Mouse (Mus musculus) intestine, embryonic 14.5 days (tissue): ENCODE results near the gene Amotl2. TPM values are rescaled to one million over a fixed set of nuclear protein-coding genes. Genes with fewer than 3 reads are reported as not detected.
A peak's percentile ranks its signal among the peaks of the same experiment; 100 is the strongest.

Experiments used
- ATAC-seq: fragments of 200-750 bp; cut with Nextera tagmentation; replicated peaks from 2 replicates; pipeline ENCODE4 v1.8.0; 2017; ENCODE audit warnings: low read depth, moderate number of reproducible peaks, moderate TSS enrichment, moderate library complexity; ENCODE audit not compliant: low FRiP score, low TSS enrichment
- DNase-seq: peaks from one replicate; pipeline ENCODE4 v3.0.0-alpha.2; 2018; ENCODE audit warnings: low spot score
- H3K27ac ChIP-seq: fragments of 300-500 bp; sonication (generic); 2 replicates; pipeline ENCODE4 v1.5.1; 2014; ENCODE audit warnings: low read depth, mild to moderate bottlenecking, control low read depth
- H3K27me3 ChIP-seq: fragments of 300-500 bp; sonication (generic); replicated peaks from 2 replicates; pipeline ENCODE4 v1.6.1; 2014; ENCODE audit warnings: low read length, control low read depth; ENCODE audit not compliant: control insufficient read depth, insufficient read depth
- H3K36me3 ChIP-seq: fragments of 300-500 bp; sonication (generic); 2 replicates; pipeline ENCODE4 v1.6.1; 2014; ENCODE audit warnings: low read length, control low read depth; ENCODE audit not compliant: control insufficient read depth, insufficient read depth
- H3K4me1 ChIP-seq: fragments of 300-500 bp; sonication (generic); replicated peaks from 2 replicates; pipeline ENCODE4 v1.6.1; 2014; ENCODE audit warnings: low read length, control low read depth, mixed read lengths; ENCODE audit not compliant: control insufficient read depth, insufficient read depth
- H3K4me2 ChIP-seq: fragments of 300-500 bp; sonication (generic); 2 replicates; pipeline ENCODE4 v1.6.1; 2014; ENCODE audit warnings: low read length
- H3K4me3 ChIP-seq: fragments of 300-500 bp; sonication (generic); 2 replicates; pipeline ENCODE4 v1.5.1; 2014; ENCODE audit warnings: low read depth, low read length, control low read depth, mixed read lengths
- H3K9ac ChIP-seq: fragments of 300-500 bp; sonication (generic); 2 replicates; pipeline ENCODE4 v1.6.1; 2014; ENCODE audit warnings: mild to moderate bottlenecking, low read length
- H3K9me3 ChIP-seq: fragments of 300-500 bp; sonication (generic); 2 replicates; pipeline ENCODE4 v1.6.1; 2016; ENCODE audit warnings: low read length, control low read depth; ENCODE audit not compliant: control insufficient read depth
- WGBS: fragments of 180-500 bp; shearing (Covaris S2); extraction: QIAGEN DNeasy Blood & Tissue Kit; methylation state at CpG from one replicate; pipeline ENCODE4 v1.1.7; 2014; 5-methylcytosine and 5-hydroxymethylcytosine counted together
- polyA plus RNA-seq: library from polyadenylated mRNA; unstranded; fragments of >200 nt; fragmentation: Nextera tagmentation; extraction: Ambion mirVana; gene quantifications from 2 replicates; pipeline ENCODE4 v1.2.1, GENCODE M21; 2014

The Amotl2 gene
- polyA plus RNA-seq, 1 experiment from 2014 or later: 33.6 TPM

DNA sequence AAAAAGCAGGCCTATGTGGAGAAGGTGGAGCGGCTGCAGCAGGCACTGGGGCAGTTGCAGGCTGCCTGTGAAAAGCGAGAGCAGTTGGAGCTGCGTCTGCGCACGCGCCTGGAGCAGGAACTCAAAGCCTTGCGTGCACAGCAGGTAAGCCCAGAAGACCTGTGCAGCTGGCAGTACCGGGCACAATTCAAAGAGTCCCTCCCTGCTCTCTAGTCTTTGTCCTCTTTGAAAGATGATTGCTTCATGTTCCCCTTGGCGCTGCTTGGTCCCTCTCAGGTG lies 11.9 kb downstream of the Amotl2 start:
- no peaks in the 10 kb centered on the region for H3K27me3 ChIP-seq
- H3K4me3 ChIP-seq: no peak overlapping the region
- 83% methylated on average over 9 of the region's 9 CpGs for WGBS
- ATAC-seq (no peak), DNase-seq (no peak)
- H3K9ac ChIP-seq: no peak overlapping the region
- no peaks in the 10 kb centered on the region for H3K9me3 ChIP-seq
- no peak overlapping the region for H3K27ac ChIP-seq
- no peak overlapping the region for H3K4me2 ChIP-seq
- H3K4me1 ChIP-seq: peaks cover 49% of the 10 kb centered on the region
- H3K36me3 ChIP-seq: peaks cover 95% of the 10 kb centered on the region

DNA sequence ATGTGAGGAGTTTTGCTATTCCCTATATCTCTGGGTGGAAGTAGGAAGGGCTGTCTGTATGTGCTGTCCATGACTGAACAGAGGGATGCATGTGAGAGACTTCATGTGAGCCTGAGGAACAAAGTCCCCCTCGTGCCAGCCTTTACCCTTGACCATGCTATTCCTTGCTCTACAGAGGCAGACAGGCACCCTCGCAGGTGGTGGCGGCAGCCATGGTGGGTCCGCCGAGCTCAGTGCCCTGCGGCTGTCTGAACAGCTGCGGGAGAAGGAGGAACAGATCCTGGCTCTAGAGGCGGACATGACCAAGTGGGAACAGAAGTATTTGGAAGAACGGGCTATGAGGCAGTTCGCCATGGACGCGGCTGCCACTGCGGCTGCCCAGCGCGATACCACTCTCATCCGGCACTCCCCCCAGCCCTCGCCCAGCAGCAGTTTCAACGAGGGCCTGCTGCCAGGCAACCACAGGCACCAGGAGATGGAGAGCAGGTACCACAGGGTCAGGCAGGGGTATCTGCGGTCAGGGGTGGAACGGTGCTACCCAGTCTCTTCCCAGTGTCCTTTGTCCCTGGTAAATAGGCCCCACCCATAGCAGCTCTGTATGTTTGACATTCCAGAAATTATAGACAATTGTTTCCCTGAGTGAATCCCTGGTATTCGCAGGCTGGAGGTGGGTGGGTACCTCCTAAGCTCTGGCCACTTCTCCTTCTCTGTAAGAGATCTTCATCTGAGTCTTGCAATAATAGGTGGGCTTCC lies 12.8 kb downstream of the Amotl2 start:
- no peak for DNase-seq
- H3K9me3 ChIP-seq: no peaks in the 10 kb centered on the region
- H3K36me3 ChIP-seq: peaks cover 92% of the 10 kb centered on the region
- H3K4me2 ChIP-seq: no peak overlapping the region
- no peak overlapping the region for H3K4me3 ChIP-seq
- no peak overlapping the region for H3K9ac ChIP-seq
- WGBS: 83% methylated on average over 21 of the region's 21 CpGs
- no peak overlapping the region for H3K27ac ChIP-seq
- peaks cover 46% of the 10 kb centered on the region for H3K4me1 ChIP-seq
- no peak for ATAC-seq
- no peaks in the 10 kb centered on the region for H3K27me3 ChIP-seq

DNA sequence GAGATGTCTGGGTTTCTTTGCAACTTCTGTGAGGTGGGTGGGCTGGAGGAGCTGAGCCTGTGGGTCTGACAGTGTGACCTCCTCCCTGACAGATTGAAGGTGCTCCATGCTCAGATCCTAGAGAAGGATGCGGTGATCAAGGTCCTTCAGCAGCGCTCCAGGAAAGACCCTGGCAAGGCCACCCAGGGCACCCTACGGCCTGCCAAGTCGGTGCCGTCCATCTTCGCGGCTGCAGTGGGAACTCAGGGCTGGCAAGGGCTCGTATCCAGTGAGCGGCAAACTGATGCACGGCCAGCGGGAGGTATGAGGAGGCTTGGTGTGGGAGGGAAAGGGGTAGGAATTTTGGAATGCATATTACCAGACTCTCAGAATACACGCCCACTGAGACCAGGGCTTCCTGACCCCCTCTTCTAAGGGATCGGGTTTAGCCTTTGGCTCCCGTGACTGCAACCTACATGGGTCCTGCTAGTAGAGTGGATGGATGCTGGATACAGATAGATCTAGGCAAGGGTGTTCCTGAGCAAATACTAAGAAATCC lies 13.5 kb downstream of the Amotl2 start:
- peaks cover 39% of the 10 kb centered on the region for H3K4me1 ChIP-seq
- no peak for ATAC-seq
- no peak overlapping the region for H3K4me3 ChIP-seq
- H3K27me3 ChIP-seq: no peaks in the 10 kb centered on the region
- 86% methylated on average over 14 of the region's 14 CpGs for WGBS
- no peak overlapping the region for H3K9ac ChIP-seq
- H3K27ac ChIP-seq: no peak overlapping the region
- peaks cover 86% of the 10 kb centered on the region for H3K36me3 ChIP-seq
- no peak for DNase-seq
- H3K9me3 ChIP-seq: no peaks in the 10 kb centered on the region
- no peak overlapping the region for H3K4me2 ChIP-seq

DNA sequence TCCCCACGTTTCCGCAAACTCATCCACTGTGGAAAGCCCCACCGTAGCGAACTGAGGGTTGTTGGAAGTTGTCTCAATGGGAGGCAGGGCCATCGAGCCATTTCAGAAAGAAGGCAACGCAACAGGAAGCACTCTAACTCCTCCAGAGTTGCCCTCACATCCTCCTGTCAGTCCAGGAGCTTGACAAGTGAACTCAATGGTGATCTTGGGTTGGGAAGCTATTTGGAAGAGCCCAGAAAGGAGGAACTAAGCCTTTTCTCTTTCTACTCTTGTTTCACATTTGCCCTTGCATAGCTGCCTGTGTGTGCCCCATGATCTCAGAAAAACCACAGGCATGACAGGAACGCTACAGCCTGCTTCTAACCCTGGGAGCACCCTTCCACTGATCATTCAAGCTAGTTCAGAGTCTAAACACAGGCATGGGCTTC lies 14.6 kb downstream of the Amotl2 start:
- no peak for DNase-seq
- 73% methylated on average over 7 of the region's 7 CpGs for WGBS
- no peak overlapping the region for H3K9ac ChIP-seq
- no peak overlapping the region for H3K4me3 ChIP-seq
- H3K4me2 ChIP-seq: no peak overlapping the region
- no peaks in the 10 kb centered on the region for H3K9me3 ChIP-seq
- ATAC-seq: no peak
- H3K27me3 ChIP-seq: no peaks in the 10 kb centered on the region
- H3K27ac ChIP-seq: peak overlapping the region; percentile 38; the same call in 1 of the 2 replicates
- peaks cover 28% of the 10 kb centered on the region for H3K4me1 ChIP-seq
- H3K36me3 ChIP-seq: peaks cover 75% of the 10 kb centered on the region

DNA sequence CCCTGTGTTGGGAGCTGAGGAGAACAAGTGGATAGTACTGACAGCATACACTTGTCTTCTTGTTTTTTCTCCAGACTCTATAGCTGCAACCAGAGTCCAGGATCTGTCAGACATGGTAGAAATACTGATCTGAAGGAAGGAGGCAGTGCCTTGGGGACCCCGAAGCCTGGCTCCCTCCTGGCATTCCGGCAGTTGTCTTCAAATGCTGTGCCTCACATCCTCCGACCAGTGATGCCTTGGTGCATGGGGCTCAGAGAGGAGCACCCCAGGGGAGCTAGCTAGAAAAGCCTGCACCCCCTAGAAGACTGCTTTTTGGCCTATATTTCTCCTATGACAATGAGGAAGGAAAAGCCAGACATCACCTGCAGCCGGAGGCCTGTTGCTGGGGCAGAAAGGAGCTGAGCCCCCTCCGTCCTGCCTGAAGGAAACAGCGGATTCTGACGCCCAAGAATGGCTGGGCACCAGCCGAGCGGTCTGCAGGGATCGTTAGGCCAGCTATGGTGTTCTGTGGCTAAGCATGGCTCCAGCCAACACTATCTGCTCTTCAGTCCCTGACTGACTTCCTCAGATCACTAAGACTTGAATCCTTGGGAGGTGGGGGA lies 15.2 kb downstream of the Amotl2 start:
- Histone ChIP-seq H3K27me3 (no peaks in the 10 kb centered on the region), H3K9me3 (no peaks in the 10 kb centered on the region), H3K4me1 (peaks cover 22% of the 10 kb centered on the region), H3K4me3 (no peak overlapping the region), H3K36me3 (peaks cover 74% of the 10 kb centered on the region), H3K4me2 (no peak overlapping the region), H3K9ac (no peak overlapping the region), H3K27ac (no peak overlapping the region)
- WGBS: 78% methylated on average over 10 of the region's 10 CpGs
- DNase-seq (no peak), ATAC-seq (no peak)

DNA sequence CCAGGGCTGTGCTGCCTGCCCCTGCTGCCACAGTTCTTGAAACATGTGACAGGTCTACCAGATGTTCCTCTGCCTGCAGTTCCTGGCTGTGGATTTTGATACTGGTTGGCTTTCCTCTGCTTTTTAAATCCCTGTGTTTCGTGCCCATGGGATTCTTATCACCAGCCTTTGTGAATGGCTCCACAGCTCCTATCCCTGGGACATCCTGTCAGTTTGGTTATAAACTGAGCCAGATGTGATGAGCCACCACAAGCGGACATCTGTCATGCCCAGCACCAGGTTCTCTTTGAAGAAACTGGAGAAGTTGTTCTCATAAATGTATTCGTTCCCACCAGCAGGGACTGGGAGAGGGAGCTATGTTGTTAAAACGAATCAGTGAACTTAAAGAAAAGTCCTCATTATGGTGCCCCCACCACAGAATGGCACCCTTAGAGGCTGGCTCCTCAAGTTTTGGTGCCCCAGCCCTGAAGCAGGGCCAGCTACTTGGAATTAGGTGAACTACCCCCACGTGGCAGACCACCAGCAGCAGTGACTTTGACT lies 15.9 kb downstream of the Amotl2 start:
- H3K27ac ChIP-seq: no peak overlapping the region
- 75% methylated on average over 5 of the region's 5 CpGs for WGBS
- no peak overlapping the region for H3K4me2 ChIP-seq
- no peak overlapping the region for H3K9ac ChIP-seq
- H3K4me3 ChIP-seq: no peak overlapping the region
- DNase-seq: no peak
- no peaks in the 10 kb centered on the region for H3K9me3 ChIP-seq
- peaks cover 66% of the 10 kb centered on the region for H3K36me3 ChIP-seq
- ATAC-seq: no peak
- H3K4me1 ChIP-seq: peaks cover 16% of the 10 kb centered on the region; the same call in 1 of the 2 replicates
- H3K27me3 ChIP-seq: no peaks in the 10 kb centered on the region

DNA sequence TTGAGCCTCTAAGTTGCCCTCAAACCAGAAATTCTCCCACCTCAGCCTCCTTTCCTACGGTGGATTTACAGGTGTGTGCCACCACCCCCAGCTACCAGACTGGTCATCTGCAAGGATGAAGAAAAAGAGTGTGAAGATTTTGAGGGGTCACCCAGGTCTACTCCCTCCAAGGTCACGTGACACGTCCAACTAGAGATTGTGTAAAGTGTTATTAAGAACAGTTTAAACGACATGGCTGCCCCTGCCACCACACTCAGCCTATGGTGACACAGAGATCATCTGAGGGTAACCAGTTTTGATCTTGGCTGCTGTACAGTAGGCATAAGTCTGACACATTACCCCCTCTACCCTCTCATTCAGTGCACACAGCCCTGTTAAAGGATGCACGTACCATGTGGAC lies 17.0 kb downstream of the Amotl2 start:
- DNase-seq: no peak
- Histone ChIP-seq H3K36me3 (peaks cover 56% of the 10 kb centered on the region), H3K9ac (no peak overlapping the region), H3K9me3 (no peaks in the 10 kb centered on the region), H3K4me1 (peaks cover 16% of the 10 kb centered on the region; the same call in 1 of the 2 replicates), H3K27me3 (no peaks in the 10 kb centered on the region), H3K4me3 (no peak overlapping the region), H3K4me2 (no peak overlapping the region), H3K27ac (0 out of 2 replicates have a peak overlapping the region, but pooled peaks have one; percentile 10)
- no peak for ATAC-seq
- WGBS: 87% methylated on average over 5 of the region's 5 CpGs

DNA sequence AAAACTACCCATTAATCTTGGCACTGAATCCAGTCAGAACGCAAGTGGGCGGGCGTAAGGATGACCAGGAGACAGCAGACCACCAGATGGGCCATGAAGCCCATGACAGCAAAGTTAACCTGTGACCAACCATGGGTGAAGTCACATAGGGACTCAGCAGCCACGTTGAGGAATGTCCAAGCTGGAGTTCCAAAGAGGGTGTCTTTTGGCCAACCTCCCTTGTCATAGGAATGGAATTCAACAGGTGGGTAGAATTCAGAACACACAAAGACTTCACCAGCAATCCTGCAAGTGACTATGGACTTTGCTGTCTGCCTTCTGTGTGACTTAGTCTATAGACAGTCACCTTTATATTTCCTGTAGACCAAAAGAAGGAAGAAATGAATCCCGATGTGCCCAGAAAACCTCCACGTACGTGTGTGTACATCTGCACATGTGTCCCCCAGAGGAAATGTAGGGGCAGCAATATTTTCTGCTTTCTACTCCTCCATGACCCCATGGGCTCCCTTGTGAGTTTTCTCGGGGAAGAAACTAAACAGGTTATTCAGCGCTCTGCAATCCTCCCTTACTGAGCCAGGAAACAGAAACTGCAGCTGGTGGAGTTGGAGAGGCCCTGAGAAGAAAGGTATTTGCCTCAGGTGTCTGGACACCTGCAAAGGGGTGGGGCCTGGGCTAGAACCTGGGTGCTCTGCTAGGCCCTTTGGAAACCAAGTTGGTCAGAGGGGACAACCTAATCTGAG lies 17.7 kb downstream of the Amotl2 start:
- WGBS: 67% methylated on average over 9 of the region's 9 CpGs
- H3K27me3 ChIP-seq: no peaks in the 10 kb centered on the region
- H3K4me3 ChIP-seq: no peak overlapping the region
- ATAC-seq: peak; percentile 50
- no peaks in the 10 kb centered on the region for H3K9me3 ChIP-seq
- H3K9ac ChIP-seq: no peak overlapping the region
- H3K27ac ChIP-seq: peak overlapping the region; percentile 10; the same call in 1 of the 2 replicates
- H3K4me1 ChIP-seq: peaks cover 16% of the 10 kb centered on the region; the same call in 1 of the 2 replicates
- no peak overlapping the region for H3K4me2 ChIP-seq
- DNase-seq: no peak
- peaks cover 49% of the 10 kb centered on the region for H3K36me3 ChIP-seq
